Mouse (Mus musculus): ENCODE data around the gene Misp.

- TF ChIP-seq CTCF (IDR thresholded peaks at IDR 0.05) (peak; percentile 10; the same call in 1 of the 2 replicates), EP300 (IDR thresholded peaks at IDR 0.05) (no peak)
These were observed 24.9 kb upstream of the Misp start for GRCm38 (mm10) chr10:79795905-79796304.
